Mouse (Mus musculus): ENCODE data around the gene Gpam.

Gene Gpam

DNA sequence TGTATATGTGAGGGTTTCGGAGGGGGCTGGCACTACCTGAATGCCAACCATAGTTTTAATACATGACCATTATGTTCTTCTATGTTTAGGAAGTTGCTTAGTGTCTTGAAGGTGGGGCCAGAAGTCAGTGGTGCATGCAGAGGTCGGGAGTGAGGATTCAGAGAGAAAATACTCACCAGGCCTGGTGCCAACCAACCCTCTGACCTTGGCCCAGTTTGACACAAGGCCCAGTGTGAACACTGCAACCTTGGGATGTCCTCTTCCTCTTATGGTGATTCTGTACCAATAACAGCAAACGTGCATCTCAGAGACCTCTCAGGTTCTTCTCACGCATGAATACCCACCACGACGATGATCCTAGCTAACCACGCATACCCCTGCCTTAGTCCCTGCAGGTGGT is 11.5 kb upstream of the Gpam start:
- no peak for DNase-seq

DNA sequence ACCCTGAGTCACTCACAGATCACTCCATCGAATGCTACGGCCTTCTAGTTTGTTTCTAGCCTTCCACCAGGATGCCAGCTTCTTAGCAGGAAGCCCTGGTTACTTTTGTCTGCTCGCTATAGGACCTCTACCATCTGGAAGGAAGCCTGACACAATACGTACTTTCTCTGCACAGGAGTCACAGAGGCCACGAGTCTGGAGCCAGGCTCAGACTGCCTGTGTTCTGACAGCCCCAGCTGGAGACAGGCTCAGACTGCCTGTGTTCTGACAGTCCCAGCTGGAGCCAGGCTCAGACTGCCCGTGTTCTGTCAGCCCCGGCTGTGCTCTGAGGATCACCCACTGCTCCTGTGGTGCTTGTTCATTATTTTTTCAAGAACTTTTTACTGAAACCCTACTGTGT is 10.8 kb upstream of the Gpam start:
- no peak for DNase-seq

DNA sequence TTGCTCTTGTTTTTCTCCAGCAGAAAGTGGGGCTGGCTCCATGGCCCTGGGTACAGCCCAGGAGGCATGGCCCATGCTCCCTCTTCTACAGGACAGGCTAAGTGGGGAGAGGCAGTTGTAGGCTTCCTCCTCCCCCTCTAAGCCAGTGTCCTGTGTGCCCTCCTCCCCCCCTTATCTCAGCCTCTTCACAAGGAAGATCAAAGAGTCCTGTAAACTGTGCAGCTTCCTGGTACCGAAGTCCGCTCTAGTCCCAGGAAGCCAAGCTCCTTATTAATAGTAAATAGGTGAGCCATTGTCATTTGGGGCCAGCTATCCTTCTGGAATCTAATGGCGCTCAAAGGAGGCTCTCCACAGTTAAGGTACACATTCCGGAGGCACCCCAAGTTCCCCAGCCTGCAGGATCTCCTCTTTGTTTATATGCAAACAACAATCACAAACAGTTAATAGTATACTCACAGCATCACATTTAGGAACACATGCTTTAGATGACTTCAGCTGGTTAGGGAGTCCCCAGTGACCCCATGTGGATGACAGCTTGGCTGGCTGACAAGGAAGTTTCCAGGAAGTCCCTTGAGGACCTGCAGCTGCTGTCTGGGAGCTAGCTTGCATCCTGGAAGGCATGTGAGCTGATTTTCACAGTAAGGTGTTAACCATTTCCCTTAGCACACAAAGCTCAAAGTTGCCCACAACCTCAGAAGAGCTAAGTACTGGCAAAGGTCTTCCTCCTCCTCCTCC is 9.8 kb upstream of the Gpam start:
- peak; percentile 40 to 56 for DNase-seq

DNA sequence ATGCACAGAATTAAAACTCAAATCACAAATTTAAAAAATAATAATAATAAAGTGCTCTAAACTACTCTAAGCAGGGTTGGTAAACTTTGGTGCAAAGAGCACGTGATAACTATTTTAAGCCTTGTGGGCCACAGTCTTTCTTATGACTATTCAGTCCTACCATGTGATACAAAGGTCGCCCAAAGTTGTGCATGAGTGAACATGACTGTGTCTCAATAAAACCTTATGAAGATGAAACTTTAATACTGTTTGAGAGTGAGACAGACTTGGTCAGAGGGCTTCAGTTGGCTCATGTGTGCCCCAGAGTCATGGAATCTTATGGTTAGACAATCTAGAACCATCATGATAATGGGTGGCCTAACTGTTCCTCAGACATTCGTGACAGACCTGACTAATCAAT is 8.9 kb upstream of the Gpam start:
- DNase-seq, result no peak

DNA sequence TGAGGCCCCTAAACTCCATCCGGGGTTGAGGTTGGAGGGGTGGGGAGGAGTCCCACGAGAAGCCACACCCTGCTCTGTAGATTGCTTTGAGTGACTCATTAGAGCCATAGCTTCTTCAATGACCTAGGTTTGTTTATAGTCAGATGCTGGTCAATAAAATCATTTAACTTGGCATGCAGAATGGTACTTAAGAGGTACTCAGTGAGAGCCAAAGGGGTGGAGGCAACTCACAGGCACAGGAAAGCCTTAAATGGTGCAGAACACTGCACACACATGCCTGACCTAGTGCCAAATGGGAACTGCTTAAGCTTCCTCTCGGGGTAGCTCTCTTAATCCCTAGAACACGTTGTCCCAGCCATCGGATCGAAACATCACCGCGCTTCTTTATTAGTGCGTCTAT is 7.5 kb upstream of the Gpam start:
- DNase-seq, result peak; percentile 56 to 73

DNA sequence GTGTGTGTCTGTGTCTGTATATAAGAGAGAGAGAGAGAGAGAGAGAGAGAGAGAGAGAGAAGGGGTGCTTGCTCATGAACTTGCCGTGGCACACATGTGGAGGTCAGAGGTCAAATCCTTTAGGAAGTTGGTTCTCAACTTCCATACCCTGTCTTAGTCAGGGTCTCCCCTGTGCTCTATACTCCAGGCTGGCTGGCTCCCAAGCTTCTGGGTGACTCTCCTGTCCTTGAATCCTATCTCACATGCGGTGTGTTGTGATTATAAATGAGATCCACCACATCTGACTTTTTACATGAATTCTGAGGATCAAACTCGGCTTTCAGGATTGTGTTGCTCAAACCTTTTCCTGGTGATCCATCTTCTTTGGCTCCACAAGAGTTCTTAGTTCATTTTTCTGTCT is 5.4 kb upstream of the Gpam start:
- DNase-seq, result no peak

DNA sequence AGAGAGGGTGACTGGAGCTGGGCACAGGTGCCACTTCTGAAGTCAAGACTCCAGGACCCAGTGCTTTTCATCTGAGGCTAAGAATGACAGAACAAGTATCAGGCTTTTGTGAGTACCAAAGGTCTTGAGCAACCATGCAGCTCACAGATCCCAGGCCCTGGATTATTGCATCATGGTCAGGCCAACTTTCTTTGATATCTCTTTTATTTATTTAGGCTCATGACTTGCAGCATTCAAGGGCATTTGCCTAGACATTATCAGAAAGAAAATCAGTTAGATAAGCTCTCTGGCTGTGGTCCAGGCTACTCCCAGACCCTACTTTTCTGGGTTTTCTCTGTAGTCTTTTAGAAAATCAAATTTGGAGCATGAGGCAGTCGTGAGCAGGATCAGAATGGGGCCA is 4.7 kb upstream of the Gpam start:
- peak in 1 of 2 experiments; percentile 42 for DNase-seq

DNA sequence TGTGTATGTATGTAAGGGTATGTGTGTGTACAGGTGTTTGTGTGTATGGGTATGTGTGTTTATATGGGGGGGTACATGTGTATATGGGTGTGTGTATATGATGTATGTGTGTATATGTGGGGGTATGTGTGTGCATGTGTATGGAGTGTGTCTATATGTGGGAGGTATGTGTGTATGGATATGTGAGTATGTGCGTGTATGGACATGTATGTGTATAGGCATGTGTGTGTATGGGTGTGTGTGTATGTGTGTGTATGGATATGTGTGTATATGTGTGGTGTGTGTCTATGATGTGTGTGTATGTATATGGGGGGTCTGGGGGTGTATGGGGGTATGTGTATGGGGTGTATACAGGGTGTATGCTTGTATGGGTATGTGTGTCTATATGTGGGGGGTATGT is 1.4 kb upstream of the Gpam start:
- DNase-seq, result no peak

DNA sequence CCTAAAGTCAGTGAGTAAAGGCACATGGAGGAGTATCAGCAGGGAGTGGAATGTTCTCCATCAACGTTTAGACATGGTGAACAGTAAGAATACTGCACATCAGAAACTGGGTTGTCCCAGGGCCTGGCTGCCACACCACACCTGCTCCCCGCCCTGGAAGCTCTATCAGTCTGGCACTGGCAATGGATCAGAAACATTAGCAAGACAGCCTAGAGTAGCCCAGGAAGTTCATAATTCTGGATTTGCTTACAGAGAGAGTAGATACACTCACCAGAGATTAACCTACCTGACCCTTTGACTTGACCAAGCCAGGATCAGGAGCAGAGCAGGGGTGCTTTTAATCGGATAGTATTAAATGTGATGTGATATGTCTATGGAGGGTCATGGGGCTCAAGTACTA is 1.6 kb downstream of the Gpam start:
- DNase-seq, result no peak

DNA sequence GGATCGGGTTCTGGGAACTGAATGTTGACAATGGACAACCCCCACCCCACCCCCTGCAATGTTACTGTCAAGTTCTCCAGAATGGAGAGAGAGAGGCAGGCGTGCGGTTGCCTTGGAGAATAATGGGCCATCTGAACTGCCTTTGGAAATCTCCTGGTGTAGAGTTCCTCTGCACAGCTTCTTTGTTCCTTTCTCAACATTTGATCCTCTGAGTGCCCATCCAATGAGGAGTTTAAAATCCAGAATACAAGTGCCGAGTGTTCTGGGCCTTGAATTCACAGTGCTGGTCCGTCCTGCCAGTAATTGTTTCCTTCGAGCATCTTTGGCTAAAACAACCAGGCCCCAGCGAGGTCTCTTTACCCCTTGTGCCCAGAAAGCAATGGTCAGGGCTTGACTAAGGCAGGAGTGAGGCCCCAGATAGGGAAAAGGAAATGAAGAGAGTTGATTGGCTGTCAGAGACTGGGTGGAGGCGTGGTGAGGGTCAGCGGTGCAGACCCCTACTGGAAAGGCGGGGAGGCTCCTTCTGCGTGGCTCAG is 4.0 kb downstream of the Gpam start:
- no peak for DNase-seq

DNA sequence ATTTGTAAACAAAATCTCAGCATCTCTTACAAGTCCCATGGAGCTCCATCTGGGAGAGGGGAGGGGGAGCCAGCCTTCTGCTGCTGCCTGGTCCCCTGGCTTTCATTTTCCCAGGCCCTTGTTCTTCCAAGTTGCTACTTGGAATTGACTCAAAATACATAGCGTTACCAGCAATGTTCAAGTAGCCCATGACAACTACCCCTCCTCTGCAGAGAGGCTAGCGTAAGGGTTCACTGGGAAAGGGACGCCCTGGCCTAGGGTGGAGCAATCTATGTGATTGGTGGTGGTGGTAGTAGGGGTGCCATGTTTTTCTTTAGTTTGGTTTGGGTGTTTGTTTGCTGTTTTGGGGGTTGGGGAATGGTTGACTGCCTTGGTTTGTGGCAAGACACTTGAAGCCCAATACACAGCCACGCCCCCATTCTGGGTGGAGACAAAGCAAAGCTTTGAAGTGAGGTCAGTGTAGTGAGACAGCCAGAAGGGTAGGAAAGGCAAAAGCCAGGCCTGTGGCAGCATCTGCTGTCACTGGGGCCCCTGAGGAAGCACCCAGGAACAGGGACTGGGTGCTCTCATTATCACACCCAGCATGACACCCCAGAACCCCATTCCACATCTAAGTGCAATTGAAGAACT is 4.6 kb downstream of the Gpam start:
- DNase-seq, result peak; percentile 76 to 78

DNA sequence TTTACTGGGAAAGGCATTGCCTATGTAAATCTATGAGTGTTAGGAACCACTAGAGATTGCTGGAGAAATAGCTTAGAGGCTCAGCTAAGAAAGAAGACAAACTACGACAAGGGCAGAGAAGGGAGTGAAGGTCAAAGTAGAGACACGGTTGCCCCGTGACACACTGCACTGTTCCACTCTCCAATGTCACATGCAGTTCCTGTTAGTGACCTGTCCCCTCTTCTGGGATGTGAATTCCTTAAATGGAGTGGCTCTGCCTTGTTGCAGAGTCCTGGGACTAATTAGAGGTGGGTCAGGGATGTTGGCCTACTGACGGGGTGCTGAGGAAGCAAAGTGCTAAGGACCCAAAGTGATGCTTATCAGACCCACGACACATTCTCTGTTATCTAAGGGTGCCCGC is 5.2 kb downstream of the Gpam start:
- no peak for DNase-seq

DNA sequence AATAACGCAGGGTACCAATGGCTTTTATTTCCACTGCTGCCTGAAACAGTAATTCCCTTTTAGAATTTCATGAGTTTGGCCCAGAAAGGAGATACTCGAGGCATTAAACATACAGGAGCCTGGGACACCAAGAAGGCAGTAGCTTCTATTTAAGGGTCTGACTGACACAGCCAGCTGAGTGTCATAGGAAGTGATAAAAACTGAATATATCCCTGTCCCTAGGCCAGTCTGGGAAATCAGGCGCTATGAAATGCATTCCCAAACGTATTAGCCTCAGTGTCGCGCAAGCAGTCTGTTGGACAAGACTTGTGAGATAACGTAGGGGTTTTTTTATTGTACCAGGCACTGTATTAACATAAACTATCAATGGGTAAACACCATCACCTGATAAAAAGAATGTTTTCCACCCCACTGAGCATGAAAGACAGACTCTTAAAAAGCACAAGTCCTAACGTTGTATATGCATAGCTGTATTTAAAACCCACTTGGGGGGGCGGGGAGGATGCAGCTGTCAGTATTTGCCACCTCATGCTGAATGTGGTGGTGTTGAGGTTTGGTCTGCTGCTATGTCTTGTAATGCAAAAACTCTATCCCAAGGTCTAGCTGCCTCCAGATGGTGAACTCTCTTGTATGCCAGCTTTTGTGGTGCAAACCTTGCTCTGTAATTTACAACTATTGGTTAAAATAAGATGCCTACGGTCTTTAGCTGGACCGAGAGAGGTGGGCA is 6.4 kb downstream of the Gpam start:
- no peak for DNase-seq

DNA sequence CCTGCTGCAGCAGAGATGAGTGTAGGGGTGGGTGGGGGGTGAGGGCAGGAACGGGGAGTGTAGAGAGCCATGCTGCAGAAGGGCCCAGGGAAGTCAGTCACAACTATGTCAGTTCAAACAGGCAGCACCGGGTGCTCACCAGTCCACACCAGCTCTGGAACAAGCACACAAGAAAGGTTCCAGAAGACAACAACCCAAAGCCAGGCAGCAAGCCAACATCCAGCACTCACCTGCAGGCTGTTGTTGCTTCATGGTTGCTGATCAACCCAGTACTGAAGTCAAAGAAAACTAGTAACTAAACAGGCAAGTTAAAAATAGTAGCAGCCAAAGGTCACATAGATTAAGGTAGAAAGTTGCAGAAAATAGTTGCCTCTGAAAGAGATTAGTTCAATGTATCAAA is 7.5 kb downstream of the Gpam start:
- DNase-seq, result peak; percentile 46 to 61

DNA sequence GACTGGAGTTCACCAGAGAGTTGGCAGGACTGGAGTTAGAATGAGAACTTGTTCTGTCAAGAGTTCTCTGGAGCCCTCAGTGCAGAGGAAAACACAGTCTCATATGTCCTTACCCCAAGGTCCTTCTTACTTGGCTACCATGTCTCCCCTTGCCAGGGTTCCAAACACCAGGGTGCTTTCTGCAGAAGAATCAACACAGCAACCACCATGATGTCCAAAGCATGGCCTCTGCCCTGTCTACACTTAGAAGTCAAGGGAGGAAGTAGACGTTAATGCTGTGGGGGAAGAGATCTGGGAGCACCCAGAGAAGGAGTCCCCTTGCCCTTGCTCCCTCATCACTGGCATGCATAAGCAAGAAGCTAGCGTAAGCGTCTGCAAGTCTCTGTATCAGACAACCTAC is 9.0 kb downstream of the Gpam start:
- no peak for DNase-seq

DNA sequence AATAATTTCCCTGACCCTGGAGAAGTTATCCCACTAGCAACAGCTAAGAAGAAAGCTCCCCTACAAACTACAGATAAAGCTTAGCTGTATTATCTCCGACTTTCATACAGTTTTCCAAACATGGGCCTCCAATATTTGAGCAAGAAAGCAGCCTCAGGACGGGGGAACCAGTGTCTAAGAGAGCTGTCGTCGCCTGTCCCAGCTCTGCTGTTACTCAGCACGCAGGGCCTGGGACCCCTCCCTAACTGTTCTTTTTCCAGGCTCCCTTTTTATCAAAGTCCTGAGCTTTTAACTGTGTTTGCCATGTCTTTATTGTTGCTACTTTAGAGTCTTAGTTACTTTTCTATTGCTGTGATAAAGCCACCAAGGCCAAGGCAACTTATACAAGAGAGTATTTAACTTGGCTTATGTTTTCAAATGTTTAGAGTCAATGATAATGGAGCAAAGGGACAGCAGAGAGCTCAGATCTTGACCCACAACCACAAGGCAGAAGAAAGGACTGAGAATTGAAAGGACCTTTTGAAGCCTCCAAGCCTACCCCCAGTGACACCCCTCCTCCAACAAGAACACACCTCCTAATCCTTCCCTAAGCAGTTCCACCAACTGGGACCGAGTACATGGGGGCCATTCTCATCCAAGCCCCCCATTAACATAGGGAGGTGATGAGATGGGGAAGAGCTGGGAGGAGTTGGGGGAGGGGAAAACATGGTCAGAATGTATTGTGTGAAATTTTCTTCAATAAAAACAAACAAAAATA is 9.8 kb downstream of the Gpam start:
- no peak for DNase-seq

DNA sequence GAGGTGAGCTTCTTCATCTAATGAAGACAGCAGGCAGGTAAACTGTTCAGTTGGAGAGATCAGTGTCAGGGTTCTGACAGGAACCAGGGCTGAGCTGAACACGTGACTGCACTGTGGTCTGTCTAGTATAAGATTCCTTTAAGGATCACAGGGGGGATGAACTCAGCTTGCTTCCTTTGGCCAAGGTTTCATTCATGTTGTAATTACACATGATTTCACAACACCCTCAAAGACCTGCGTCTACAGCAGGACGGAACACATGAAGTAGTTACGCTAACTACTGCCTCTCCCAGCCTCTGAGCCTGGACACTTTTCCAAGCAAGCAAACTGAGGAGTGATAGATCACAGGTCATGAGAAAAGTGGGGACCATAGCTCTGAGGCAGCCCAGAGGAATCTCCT is 11.5 kb downstream of the Gpam start:
- peak in 1 of 2 experiments; percentile 61 for DNase-seq

DNA sequence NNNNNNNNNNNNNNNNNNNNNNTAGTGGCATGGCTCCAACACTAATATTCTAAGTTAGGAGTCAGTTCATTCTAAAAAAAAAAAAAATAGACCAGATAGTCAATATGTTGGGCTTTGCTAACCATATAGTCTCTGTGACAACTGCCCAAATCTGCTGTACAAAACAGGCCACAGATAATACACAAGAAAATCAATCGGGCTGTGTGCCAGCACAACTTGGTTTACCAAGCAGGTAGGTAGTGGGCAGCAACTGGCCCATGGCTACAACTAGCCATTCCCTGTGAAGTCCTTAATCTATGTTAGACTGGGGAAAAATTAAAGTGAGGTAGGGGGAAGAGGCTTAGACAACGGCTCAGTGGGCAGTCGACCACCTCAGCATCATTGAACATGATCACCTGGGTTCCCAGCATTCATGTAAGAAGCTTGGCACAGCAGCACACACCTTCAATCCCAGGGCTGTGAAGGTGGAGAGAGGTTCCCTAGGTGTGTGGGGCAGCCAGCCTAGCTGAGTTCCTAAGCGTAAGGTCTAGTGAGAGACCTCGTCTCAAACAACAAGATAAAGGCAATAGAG is 12.1 kb downstream of the Gpam start:
- no peak for DNase-seq

DNA sequence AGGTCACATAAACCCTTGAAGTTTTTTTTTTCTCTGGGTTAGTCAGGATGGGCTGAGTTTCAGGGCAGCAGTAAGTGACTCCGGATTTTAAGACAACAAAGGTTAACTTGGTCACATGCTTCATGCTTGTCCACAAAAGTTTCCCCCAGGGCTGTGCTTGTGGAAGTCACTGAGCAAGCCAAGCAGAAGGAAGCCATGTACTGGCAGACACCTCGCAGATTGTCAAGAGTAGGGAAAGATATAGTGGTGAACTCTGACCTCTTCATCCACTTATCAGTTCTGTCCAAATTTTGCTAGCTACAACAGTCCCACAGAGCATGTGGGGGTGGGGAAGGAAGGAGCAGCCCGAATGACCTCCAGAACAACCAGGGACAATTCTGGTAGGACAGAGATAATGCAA is 19.1 kb downstream of the Gpam start:
- no peak for DNase-seq

DNA sequence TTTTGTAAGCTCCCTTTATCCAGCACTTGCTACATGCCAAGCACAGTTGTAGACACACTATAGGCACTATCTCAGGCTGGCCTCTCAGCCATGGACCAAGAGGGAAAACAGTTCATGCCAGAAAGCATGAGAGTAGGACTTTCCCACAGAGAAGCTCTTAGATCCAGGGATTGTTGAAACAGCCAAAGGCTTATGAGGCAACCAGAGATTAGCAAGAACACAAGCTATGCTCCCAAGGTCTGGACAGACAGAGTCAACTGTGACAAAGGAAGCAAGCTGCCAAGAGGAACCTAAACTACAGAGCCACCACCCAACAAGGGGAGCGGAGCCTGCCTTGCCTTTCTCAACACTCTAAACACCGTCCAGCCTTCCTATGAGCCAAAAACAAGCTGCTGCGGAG is 21.1 kb downstream of the Gpam start:
- DNase-seq, result peak in 1 of 2 experiments; percentile 39

DNA sequence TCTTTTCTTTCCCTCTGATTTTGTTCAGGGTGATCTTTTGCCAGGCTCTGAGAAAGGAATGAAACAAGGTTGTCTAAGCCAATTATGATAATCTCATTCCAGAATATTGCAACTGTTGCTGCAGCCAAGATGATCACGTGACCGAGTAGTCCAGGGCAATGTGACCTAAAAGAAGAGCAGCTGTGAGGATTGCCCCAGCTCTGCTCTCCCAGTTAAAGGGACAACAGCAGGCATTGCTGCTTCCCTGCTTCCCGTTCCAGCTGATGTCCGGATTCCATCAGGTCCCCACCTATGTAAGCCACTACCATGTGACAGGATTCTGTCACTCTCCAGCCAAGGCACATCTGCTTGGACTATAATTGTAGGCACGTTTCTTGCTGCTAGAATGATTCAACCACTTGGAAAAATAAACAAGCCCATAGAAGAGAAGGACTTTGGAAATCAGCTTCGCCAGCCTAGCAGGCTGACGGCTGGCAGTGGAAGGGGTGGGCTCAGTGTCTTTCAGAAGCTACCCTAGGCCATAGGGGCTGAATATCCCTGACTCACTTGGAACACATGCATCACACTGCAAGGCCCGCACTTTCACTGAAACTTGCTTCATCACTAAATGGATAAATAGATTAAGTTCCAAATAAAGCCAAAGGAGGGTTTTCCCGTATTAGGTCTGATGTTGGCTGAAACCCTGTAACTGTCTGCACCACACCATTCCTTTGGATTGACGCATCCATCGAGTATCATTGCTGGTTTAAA is 23.8 kb downstream of the Gpam start:
- peak; percentile 66 to 77 for DNase-seq

DNA sequence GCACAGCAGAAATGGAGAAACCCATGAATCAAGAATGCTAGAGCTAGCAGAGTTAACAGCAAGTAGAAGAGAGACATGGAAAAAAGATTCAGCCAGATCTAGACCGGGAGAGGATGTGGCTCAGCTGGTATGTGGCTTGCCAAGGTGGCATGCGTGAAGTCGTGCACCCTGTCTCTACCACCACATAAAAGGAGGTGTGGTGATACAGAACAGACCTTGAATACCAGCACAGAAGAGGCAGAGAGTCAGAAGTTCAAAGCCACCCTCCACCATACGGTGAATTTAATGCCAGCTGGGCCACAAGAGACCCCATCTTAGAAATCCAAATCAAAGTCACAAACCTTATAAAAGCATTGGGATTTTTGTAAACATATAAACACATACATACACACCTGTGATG is 25.4 kb downstream of the Gpam start:
- no peak for DNase-seq
